Mouse (Mus musculus) erythroblast, embryonic 14.5 days (primary cell): ENCODE data around the gene Fntb. TPM values are rescaled to one million over a fixed set of nuclear protein-coding genes. Genes with fewer than 3 reads are reported as not detected.

ENCODE experiments used
- H3K27me3 ChIP-seq: 2 replicates; pipeline ENCODE4 v1.6.1; 2012; ENCODE audit warnings: inconsistent platforms; ENCODE audit not compliant: control insufficient read depth
- H3K36me3 ChIP-seq: 2 replicates; pipeline ENCODE4 v1.6.1; 2012; ENCODE audit warnings: mild to moderate bottlenecking, inconsistent platforms; ENCODE audit not compliant: control insufficient read depth
- H3K4me1 ChIP-seq: 2 replicates; pipeline ENCODE4 v1.6.1; 2012; ENCODE audit warnings: inconsistent platforms; ENCODE audit not compliant: control insufficient read depth
- H3K4me3 ChIP-seq: replicated peaks from 2 replicates; pipeline ENCODE3; 2012; ENCODE audit warnings: moderate library complexity, mild to moderate bottlenecking, inconsistent platforms
- H3K9me3 ChIP-seq: 2 replicates; pipeline ENCODE4 v1.6.1; 2012; ENCODE audit warnings: low read length, inconsistent platforms, mixed read lengths; ENCODE audit not compliant: control insufficient read depth
- GATA1 ChIP-seq: IDR thresholded peaks from 2 replicates; pipeline ENCODE4 v1.6.1; 2012; ENCODE audit warnings: low read length, inconsistent platforms, mixed read lengths
- TAL1 ChIP-seq: IDR thresholded peaks from 3 replicates; pipeline ENCODE4 v1.6.1; 2012; ENCODE audit warnings: low read length, inconsistent platforms, mixed read lengths
- polyA plus RNA-seq: library from polyadenylated mRNA; stranded (reverse); fragments of >175 nt; gene quantifications from 2 replicates; pipeline ENCODE4 v1.2.3, GENCODE M21; 2012

Gene Fntb
- polyA plus RNA-seq, 1 experiment = 6.1 TPM

GRCm38 (mm10) chr12:76771540-76771939 is 6.2 kb downstream of the Fntb start:
- Histone ChIP-seq H3K4me3 (no peak overlapping the region), H3K36me3 (peaks cover 22% of the 10 kb centered on the region), H3K9me3 (no peaks in the 10 kb centered on the region), H3K27me3 (no peaks in the 10 kb centered on the region), H3K4me1 (peaks cover 11% of the 10 kb centered on the region)
- no peak for TF ChIP-seq GATA1
- TF ChIP-seq TAL1 = no peak

- TF ChIP-seq TAL1 = no peak
- TF ChIP-seq GATA1 = no peak
- Histone ChIP-seq H3K36me3 (peaks cover 39% of the 10 kb centered on the region), H3K4me3 (no peak overlapping the region), H3K9me3 (no peaks in the 10 kb centered on the region), H3K4me1 (peaks cover 3% of the 10 kb centered on the region; the same call in 1 of the 2 replicates), H3K27me3 (no peaks in the 10 kb centered on the region)
Measured at GRCm38 (mm10) chr12:76774652-76775051, 9.3 kb downstream of the Fntb start.

GRCm38 (mm10) chr12:76775132-76775531 is 9.7 kb downstream of the Fntb start:
- peaks cover 3% of the 10 kb centered on the region; the same call in 1 of the 2 replicates for H3K4me1 ChIP-seq
- H3K27me3 ChIP-seq = no peaks in the 10 kb centered on the region
- TF ChIP-seq GATA1 (no peak), TAL1 (no peak)
- no peaks in the 10 kb centered on the region for H3K9me3 ChIP-seq
- H3K36me3 ChIP-seq = peaks cover 42% of the 10 kb centered on the region
- no peak overlapping the region for H3K4me3 ChIP-seq

- peaks cover 50% of the 10 kb centered on the region for H3K36me3 ChIP-seq
- peaks cover 3% of the 10 kb centered on the region; the same call in 1 of the 2 replicates for H3K4me1 ChIP-seq
- no peaks in the 10 kb centered on the region for H3K27me3 ChIP-seq
- TF ChIP-seq TAL1 = no peak
- TF ChIP-seq GATA1 = no peak
- H3K9me3 ChIP-seq = no peaks in the 10 kb centered on the region
- no peak overlapping the region for H3K4me3 ChIP-seq
Measured at GRCm38 (mm10) chr12:76776898-76777297, 11.5 kb downstream of the Fntb start.

GRCm38 (mm10) chr12:76777845-76778244 is 12.5 kb downstream of the Fntb start:
- no peaks in the 10 kb centered on the region for H3K9me3 ChIP-seq
- H3K36me3 ChIP-seq = peaks cover 55% of the 10 kb centered on the region
- no peak overlapping the region for H3K4me3 ChIP-seq
- H3K4me1 ChIP-seq = peaks cover 3% of the 10 kb centered on the region; the same call in 1 of the 2 replicates
- no peaks in the 10 kb centered on the region for H3K27me3 ChIP-seq
- no peak for TF ChIP-seq GATA1

- Histone ChIP-seq H3K4me1 (peaks cover 3% of the 10 kb centered on the region; the same call in 1 of the 2 replicates), H3K27me3 (no peaks in the 10 kb centered on the region), H3K36me3 (peaks cover 51% of the 10 kb centered on the region), H3K9me3 (no peaks in the 10 kb centered on the region), H3K4me3 (no peak overlapping the region)
- TF ChIP-seq GATA1 (no peak), TAL1 (no peak)
Measured at GRCm38 (mm10) chr12:76778305-76779083, 13.1 kb downstream of the Fntb start.

GRCm38 (mm10) chr12:76779951-76780350 is 14.6 kb downstream of the Fntb start:
- Histone ChIP-seq H3K9me3 (no peaks in the 10 kb centered on the region), H3K4me3 (no peak overlapping the region), H3K4me1 (no peaks in the 10 kb centered on the region), H3K36me3 (peaks cover 44% of the 10 kb centered on the region), H3K27me3 (no peaks in the 10 kb centered on the region)
- TF ChIP-seq GATA1 (no peak), TAL1 (no peak)

GRCm38 (mm10) chr12:76780639-76781468 is 15.5 kb downstream of the Fntb start:
- TF ChIP-seq TAL1 (no peak), GATA1 (no peak)
- H3K36me3 ChIP-seq = peaks cover 39% of the 10 kb centered on the region
- H3K9me3 ChIP-seq = no peaks in the 10 kb centered on the region
- H3K4me1 ChIP-seq = no peaks in the 10 kb centered on the region
- no peak overlapping the region for H3K4me3 ChIP-seq
- H3K27me3 ChIP-seq = no peaks in the 10 kb centered on the region

GRCm38 (mm10) chr12:76784056-76784619 is 18.7 kb downstream of the Fntb start:
- no peaks in the 10 kb centered on the region for H3K4me1 ChIP-seq
- H3K36me3 ChIP-seq = peaks cover 18% of the 10 kb centered on the region
- no peak overlapping the region for H3K4me3 ChIP-seq
- no peaks in the 10 kb centered on the region for H3K9me3 ChIP-seq
- H3K27me3 ChIP-seq = no peaks in the 10 kb centered on the region
- TF ChIP-seq GATA1 = no peak
- no peak for TF ChIP-seq TAL1
